Mouse (Mus musculus) cortical plate, adult 2 months (tissue): ENCODE measurements around the gene Cd47.

Source experiments
- CTCF ChIP-seq: fragments of 200-500 bp; IDR thresholded peaks from 2 replicates; pipeline ENCODE4 v1.5.1; 2011; ENCODE audit warnings: mild to moderate bottlenecking, control low read depth, low read length; ENCODE audit not compliant: insufficient read depth; ENCODE audit errors: extremely low read depth
- POLR2A ChIP-seq: fragments of 200-500 bp; IDR thresholded peaks from 2 replicates; pipeline ENCODE4 v1.6.1; 2011; ENCODE audit warnings: mild to moderate bottlenecking, low read length, control low read depth; ENCODE audit not compliant: insufficient read depth; ENCODE audit errors: extremely low read depth

- no peak for TF ChIP-seq CTCF
- TF ChIP-seq POLR2A: no peak
Observed at GRCm38 (mm10) chr16:49818146-49818545, 17.8 kb downstream of the Cd47 start.
